Mouse (Mus musculus): ENCODE measurements around the gene Fam183b.
"Not testable (repeated sequence)": the region's sequence is repeated elsewhere in the genome, so short reads cannot be mapped to it uniquely, and the experiment has no call there.

The Fam183b gene

GRCm38 (mm10) chr11:58801558-58802228, at the start of gene Fam183b:
Fam183b (minus strand) TSS chr11:58801960.
- no peak for DNase-seq (ENCODE audit: low read depth, low spot score)

- no peak for DNase-seq (ENCODE audit: low read depth, low spot score)
These were observed 48.0 kb upstream of the Fam183b start for GRCm38 (mm10) chr11:58849731-58850130.

- DNase-seq (ENCODE audit: low read depth, low spot score): no peak
These were observed 45.9 kb upstream of the Fam183b start for GRCm38 (mm10) chr11:58847636-58848035.

- DNase-seq (ENCODE audit: low read depth, low spot score): peak; percentile 100
These were observed 45.2 kb upstream of the Fam183b start, which contains the start of gene Gm12258 for GRCm38 (mm10) chr11:58846919-58847461. Gm12258 (plus strand) TSS chr11:58847158.

- not testable (repeated sequence) for DNase-seq (ENCODE audit: low read depth, low spot score)
These were observed 37.2 kb upstream of the Fam183b start, which contains the start of gene Olfr311 for GRCm38 (mm10) chr11:58838951-58839350. Olfr311 (plus strand) TSS chr11:58839251.

GRCm38 (mm10) chr11:58832541-58832940, 30.8 kb upstream of the Fam183b start:
- not testable (repeated sequence) for DNase-seq (ENCODE audit: low read depth, low spot score)

- DNase-seq (ENCODE audit: low read depth, low spot score): no peak
These were observed 28.0 kb upstream of the Fam183b start for GRCm38 (mm10) chr11:58829764-58830163.

GRCm38 (mm10) chr11:58828937-58829336, 27.2 kb upstream of the Fam183b start, which contains the start of gene Olfr312:
Olfr312 (plus strand) TSS chr11:58829237.
- not testable (repeated sequence) for DNase-seq (ENCODE audit: low read depth, low spot score)

- DNase-seq (ENCODE audit: low read depth, low spot score): no peak
These were observed 13.9 kb upstream of the Fam183b start for GRCm38 (mm10) chr11:58815676-58816075.

GRCm38 (mm10) chr11:58814700-58815099, 12.9 kb upstream of the Fam183b start, which contains the start of gene Olfr313:
Olfr313 (plus strand) TSS chr11:58815000.
- DNase-seq (ENCODE audit: low read depth, low spot score): not testable (repeated sequence)

GRCm38 (mm10) chr11:58812001-58812400, 10.2 kb upstream of the Fam183b start:
- DNase-seq (ENCODE audit: low read depth, low spot score): no peak

- no peak for DNase-seq (ENCODE audit: low read depth, low spot score)
These were observed 2.6 kb upstream of the Fam183b start for GRCm38 (mm10) chr11:58804393-58804792.

GRCm38 (mm10) chr11:58803871-58804270, 2.1 kb upstream of the Fam183b start:
- no peak for DNase-seq (ENCODE audit: low read depth, low spot score)

- DNase-seq (ENCODE audit: low read depth, low spot score): no peak
These were observed 2.0 kb downstream of the Fam183b start for GRCm38 (mm10) chr11:58799747-58800146.

- no peak for DNase-seq (ENCODE audit: low read depth, low spot score)
These were observed 4.9 kb downstream of the Fam183b start for GRCm38 (mm10) chr11:58796850-58797249.

- DNase-seq (ENCODE audit: low read depth, low spot score): no peak
These were observed 5.9 kb downstream of the Fam183b start for GRCm38 (mm10) chr11:58795856-58796255.

GRCm38 (mm10) chr11:58790646-58791045, 11.1 kb downstream of the Fam183b start:
- no peak for DNase-seq (ENCODE audit: low read depth, low spot score)

- no peak for DNase-seq (ENCODE audit: low read depth, low spot score)
These were observed 11.7 kb downstream of the Fam183b start for GRCm38 (mm10) chr11:58790053-58790452.

- no peak for DNase-seq (ENCODE audit: low read depth, low spot score)
These were observed 12.2 kb downstream of the Fam183b start for GRCm38 (mm10) chr11:58789532-58789931.

- no peak for DNase-seq (ENCODE audit: low read depth, low spot score)
These were observed 13.4 kb downstream of the Fam183b start for GRCm38 (mm10) chr11:58788346-58788745.

- no peak for DNase-seq (ENCODE audit: low read depth, low spot score)
These were observed 14.1 kb downstream of the Fam183b start for GRCm38 (mm10) chr11:58787651-58788050.

GRCm38 (mm10) chr11:58784182-58784581, 17.6 kb downstream of the Fam183b start:
- no peak for DNase-seq (ENCODE audit: low read depth, low spot score)

GRCm38 (mm10) chr11:58782480-58783089, 19.2 kb downstream of the Fam183b start, which contains the start of gene Olfr314:
Olfr314 (plus strand) TSS chr11:58782952.
- DNase-seq (ENCODE audit: low read depth, low spot score): no peak

Data from retina, postnatal 7 days (tissue).